Mouse (Mus musculus) left cerebral cortex, postnatal 10 days (tissue): ENCODE data around the gene Elf5. TPM values are rescaled to one million over a fixed set of nuclear protein-coding genes. Genes with fewer than 3 reads are reported as not detected.

Experiments used
- DNase-seq, 2 experiments: peaks; one replicate each; pipeline ENCODE4 v3.0.0; 2021 to 2022; ENCODE audit warnings: low spot score in 2 of 2, mixed read lengths in 1 of 2; ENCODE audit errors: extremely low spot score in 1 of 2
- intact Hi-C: fragments of 180-260 bp; cut with DNase I; formaldehyde crosslinking; loops from one replicate; pipeline ENCODE4 v1.15.1; 2025
- total RNA-seq, 2 experiments: library from RNA; stranded (reverse); gene quantifications; 2 replicates each; pipeline ENCODE4 v1.2.3; 2021

The Elf5 gene
- total RNA-seq, 2 experiments from 2014 or later, result 0.79 to 1.1 TPM

DNA sequence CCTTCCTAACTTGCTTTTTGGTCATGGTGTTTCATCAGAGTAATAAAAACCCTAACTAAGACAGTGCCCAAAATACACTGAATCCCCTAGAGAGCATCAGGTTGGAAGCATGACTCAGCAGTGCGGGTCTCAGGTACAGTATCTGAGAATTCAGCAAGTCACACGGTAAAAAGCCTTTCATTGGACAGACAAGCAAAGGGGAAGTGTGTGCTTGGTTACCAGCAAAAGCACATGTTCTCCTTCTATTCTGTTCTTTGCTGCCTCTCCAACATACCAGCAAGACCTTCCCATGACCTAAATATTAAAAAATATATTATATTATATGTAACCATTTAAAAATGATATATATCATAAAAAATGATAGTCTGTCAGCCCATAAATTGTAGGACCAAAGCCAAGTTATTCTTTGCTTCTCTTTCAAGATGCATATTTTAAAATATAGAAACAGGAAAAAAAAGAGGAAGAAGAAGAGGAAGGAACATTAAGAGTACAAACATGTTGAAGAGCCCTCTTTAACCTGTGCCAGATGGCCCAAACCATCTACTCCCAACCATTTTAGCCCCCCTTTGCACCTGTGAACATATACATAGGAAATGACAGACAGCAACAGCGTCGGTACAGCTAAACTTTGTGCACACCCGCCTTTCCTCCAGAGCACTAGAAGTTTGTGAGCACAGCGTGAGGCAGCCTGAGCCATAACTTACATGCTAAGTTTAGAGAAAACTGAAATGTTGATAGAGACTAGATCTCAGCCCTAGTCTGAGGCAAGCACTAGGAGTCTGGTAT, 84.3 kb downstream of the Elf5 start:
- no peak for DNase-seq
- intact Hi-C loops, result no loop called here

Other genes with a start within 250 kb of the Elf5 start
- under 1 TPM; 0.24 to 0.57 TPM for gene Ehf, start 108.4 kb upstream of the Elf5 start, total RNA-seq
- gene Cat, start 73.5 kb downstream of the Elf5 start, total RNA-seq, result 10 to 100 TPM; 59.6 to 66.2 TPM
- gene Abtb2, start 154.6 kb downstream of the Elf5 start, total RNA-seq, result 10 to 100 TPM; 10.7 to 11.0 TPM